Mouse (Mus musculus) CH12.LX (cell line): ENCODE results near the gene Gm20695. TPM values are rescaled to one million over a fixed set of nuclear protein-coding genes. Genes with fewer than 3 reads are reported as not detected.

ENCODE experiments used
- DNase-seq: peaks from one replicate; pipeline ENCODE4 v3.0.0-alpha.2; 2013; ENCODE audit errors: extremely low read depth
- H3K27ac ChIP-seq: 2 replicates; pipeline ENCODE4 v1.5.1; 2012; ENCODE audit warnings: low read depth, mild to moderate bottlenecking, control low read depth, moderate library complexity; ENCODE audit not compliant: insufficient read depth
- H3K27me3 ChIP-seq: replicated peaks from 2 replicates; pipeline ENCODE3; 2012; ENCODE audit warnings: inconsistent platforms
- H3K36me3 ChIP-seq, 2 experiments: replicated peaks in 1 of 2; 2 replicates each; pipeline versions ENCODE3 to v1.6.1; 2012; ENCODE audit warnings: inconsistent platforms in 1 of 2, low read length in 1 of 2, mild to moderate bottlenecking in 1 of 2, mixed read lengths in 1 of 2, moderate library complexity in 1 of 2; ENCODE audit not compliant: control insufficient read depth in 1 of 2, insufficient read depth in 1 of 2
- H3K4me1 ChIP-seq, 2 experiments: 2 replicates each; pipeline ENCODE4 v1.6.1; 2012; ENCODE audit warnings: inconsistent platforms in 1 of 2, moderate library complexity in 1 of 2; ENCODE audit not compliant: insufficient read depth in 2 of 2, control insufficient read depth in 1 of 2
- H3K4me2 ChIP-seq: 2 replicates; pipeline ENCODE4 v1.6.1; 2012; ENCODE audit warnings: low read depth, mild to moderate bottlenecking, control low read depth; ENCODE audit not compliant: poor library complexity, insufficient read depth, severe bottlenecking
- H3K4me3 ChIP-seq, 3 experiments: fragments of 150-350 bp in 1 of 3; sonication (generic) in 1 of 3; replicated peaks in 1 of 3; 2 replicates each; pipeline versions ENCODE3 to v1.5.1; 2011 to 2012; ENCODE audit warnings: low read depth in 2 of 3, low read length in 2 of 3, mild to moderate bottlenecking in 2 of 3, moderate library complexity in 2 of 3, control low read depth in 1 of 3, improper control_type of control experiment in 1 of 3, inconsistent platforms in 1 of 3, mixed read lengths in 1 of 3; ENCODE audit not compliant: poor library complexity in 1 of 3
- H3K79me2 ChIP-seq: replicated peaks from 2 replicates; pipeline ENCODE4 v1.6.1; 2012; ENCODE audit warnings: mild to moderate bottlenecking, moderate library complexity; ENCODE audit not compliant: control insufficient read depth, poor library complexity, insufficient read depth, severe bottlenecking; ENCODE audit errors: extremely low read depth
- H3K9ac ChIP-seq: 2 replicates; pipeline ENCODE4 v1.6.1; 2012; ENCODE audit warnings: low read depth, mild to moderate bottlenecking, control low read depth, moderate library complexity; ENCODE audit not compliant: insufficient read depth
- H3K9me3 ChIP-seq: replicated peaks from 2 replicates; pipeline ENCODE3; 2012; ENCODE audit warnings: low read length, inconsistent platforms, mixed read lengths
- BHLHE40 ChIP-seq: IDR thresholded peaks from 2 replicates; pipeline ENCODE4 v1.6.1; 2011; ENCODE audit warnings: mild to moderate bottlenecking, low read depth, low read length, improper control_type of control experiment
- CTCF ChIP-seq, 2 experiments: IDR thresholded peaks in 1 of 2; conservative IDR thresholded peaks in 1 of 2; 2 replicates each; pipeline ENCODE4 v1.5.1; 2011 to 2012; ENCODE audit warnings: low read depth in 2 of 2, low read length in 2 of 2, improper control_type of control experiment in 1 of 2, inconsistent platforms in 1 of 2, mild to moderate bottlenecking in 1 of 2, moderate library complexity in 1 of 2
- E2F4 ChIP-seq: IDR thresholded peaks from 2 replicates; pipeline ENCODE4 v1.6.1; 2011; ENCODE audit warnings: low read depth, low read length, improper control_type of control experiment; ENCODE audit not compliant: insufficient replicate concordance
- ELF1 ChIP-seq: IDR thresholded peaks from 2 replicates; pipeline ENCODE4 v1.6.1; 2014; ENCODE audit warnings: low read depth, mild to moderate bottlenecking, inconsistent platforms, low read length, improper control_type of control experiment
- EP300 ChIP-seq: IDR thresholded peaks from 2 replicates; pipeline ENCODE4 v1.6.1; 2011; ENCODE audit warnings: low read length, improper control_type of control experiment
- ETS1 ChIP-seq: conservative IDR thresholded peaks from 2 replicates; pipeline ENCODE4 v1.6.1; 2012; ENCODE audit warnings: low read depth, mild to moderate bottlenecking, inconsistent platforms, low read length, improper control_type of control experiment, moderate library complexity
- HCFC1 ChIP-seq: IDR thresholded peaks from 2 replicates; pipeline ENCODE4 v1.6.1; 2012; ENCODE audit warnings: low read depth, mild to moderate bottlenecking, inconsistent platforms, low read length, improper control_type of control experiment
- MAFK ChIP-seq: IDR thresholded peaks from 2 replicates; pipeline ENCODE4 v1.6.1; 2011; ENCODE audit warnings: low read length, improper control_type of control experiment; ENCODE audit not compliant: insufficient replicate concordance
- MAZ ChIP-seq: IDR thresholded peaks from 2 replicates; pipeline ENCODE4 v1.6.1; 2012; ENCODE audit warnings: low read depth, mild to moderate bottlenecking, inconsistent platforms, low read length, improper control_type of control experiment, moderate library complexity
- MEF2A ChIP-seq: IDR thresholded peaks from 2 replicates; pipeline ENCODE4 v1.6.1; 2014; ENCODE audit warnings: low read depth, mild to moderate bottlenecking, inconsistent platforms, low read length, improper control_type of control experiment, borderline replicate concordance
- NRF1 ChIP-seq: IDR thresholded peaks from 2 replicates; pipeline ENCODE4 v1.6.1; 2014; ENCODE audit warnings: low read depth, mild to moderate bottlenecking, inconsistent platforms, low read length, improper control_type of control experiment, moderate library complexity
- PAX5 ChIP-seq: IDR thresholded peaks from 2 replicates; pipeline ENCODE4 v1.6.1; 2012; ENCODE audit warnings: low read length, inconsistent platforms, mixed read lengths
- POLR2A ChIP-seq: IDR thresholded peaks from 2 replicates; pipeline ENCODE4 v1.6.1; 2011; ENCODE audit warnings: low read depth, mild to moderate bottlenecking, improper control_type of control experiment, low read length
- POLR2AphosphoS2 ChIP-seq: IDR thresholded peaks from 2 replicates; pipeline ENCODE4 v1.6.1; 2011; ENCODE audit warnings: low read depth, low read length, improper control_type of control experiment
- RAD21 ChIP-seq: IDR thresholded peaks from 2 replicates; pipeline ENCODE4 v1.6.1; 2011; ENCODE audit warnings: low read depth, mild to moderate bottlenecking, low read length, improper control_type of control experiment, moderate library complexity
- RCOR1 ChIP-seq: conservative IDR thresholded peaks from 2 replicates; pipeline ENCODE4 v1.6.1; 2012; ENCODE audit warnings: low read depth, mild to moderate bottlenecking, inconsistent platforms, low read length, improper control_type of control experiment
- SIN3A ChIP-seq: IDR thresholded peaks from 2 replicates; pipeline ENCODE4 v1.6.1; 2012; ENCODE audit warnings: low read length, improper control_type of control experiment, inconsistent platforms
- SMC3 ChIP-seq: IDR thresholded peaks from 2 replicates; pipeline ENCODE4 v1.6.1; 2011; ENCODE audit warnings: low read depth, low read length, improper control_type of control experiment
- TBP ChIP-seq: conservative IDR thresholded peaks from 2 replicates; pipeline ENCODE4 v1.6.1; 2011; ENCODE audit warnings: low read depth, low read length, improper control_type of control experiment
- TCF12 ChIP-seq: IDR thresholded peaks from 2 replicates; pipeline ENCODE4 v1.6.1; 2014; ENCODE audit warnings: low read depth, mild to moderate bottlenecking, inconsistent platforms, low read length, improper control_type of control experiment
- UBTF ChIP-seq: IDR thresholded peaks from 2 replicates; pipeline ENCODE4 v1.6.1; 2012; ENCODE audit warnings: low read depth, mild to moderate bottlenecking, inconsistent platforms, low read length, improper control_type of control experiment, moderate library complexity
- USF1 ChIP-seq: IDR thresholded peaks from 2 replicates; pipeline ENCODE4 v1.6.1; 2014; ENCODE audit warnings: low read depth, mild to moderate bottlenecking, inconsistent platforms, low read length, improper control_type of control experiment
- USF2 ChIP-seq: conservative IDR thresholded peaks from 2 replicates; pipeline ENCODE4 v1.6.1; 2011; ENCODE audit warnings: low read depth, low read length, improper control_type of control experiment
- ZNF384 ChIP-seq: IDR thresholded peaks from 2 replicates; pipeline ENCODE4 v1.6.1; 2012; ENCODE audit warnings: low read depth, low read length, improper control_type of control experiment, inconsistent platforms
- dilution Hi-C: fragments of 300-500 bp; cut with MboI; formaldehyde crosslinking; loops from 2 replicates; pipeline ENCODE4 v1.14.3; 2020; ENCODE audit warnings: low sequenced_read_pairs; ENCODE audit not compliant: extremely low pct_unique_long_range_greater_than_20kb, extremely low pct_ligation_motif_present
- in situ Hi-C: fragments of 300-500 bp; cut with MboI; formaldehyde crosslinking; loops from 3 replicates; pipeline ENCODE4 v1.14.3; 2019; ENCODE audit warnings: low sequenced_read_pairs, low pct_ligation_motif_present, low pct_unique_long_range_greater_than_20kb, mixed read lengths
- polyA plus RNA-seq: library from polyadenylated mRNA; unstranded; fragments of >175 nt; gene quantifications from 2 replicates; pipeline ENCODE4 v1.2.1, GENCODE M21; 2012; ENCODE audit warnings: low read depth; ENCODE audit not compliant: insufficient read length
- total RNA-seq, 2 experiments: library from RNA; depleted of rRNA; stranded (reverse); fragments of 300-350 nt in 1 of 2; fragments of >200 nt in 1 of 2; gene quantifications; 2 replicates each; pipeline ENCODE4 v1.2.3; 2012 to 2014

Gene Gm20695
- total and polyA plus RNA-seq, 3 experiments = 0.89 to 1.2 TPM; not detected in 1

- TF ChIP-seq TBP (no peak), SMC3 (no peak), HCFC1 (peak; percentile 74), NRF1 (no peak), POLR2A (peak; percentile 73), MAFK (no peak), ZNF384 (no peak), MAZ (peak; percentile 94), E2F4 (no peak), MEF2A (peak; percentile 43; the same call in 1 of the 2 replicates), PAX5 (no peak), ELF1 (peak; percentile 76), USF2 (no peak), CTCF (conservative IDR thresholded peaks at IDR 0.05 in 1 of 2, IDR thresholded peaks at IDR 0.05 in 1 of 2; ENCODE audit: low read depth in 2 of 2, low read length in 2 of 2) (no peak)
- TF ChIP-seq, all 38 proteins: peak for 16
These were observed 12.0 kb upstream of the Gm20695 start, which contains the start of gene Naa60 (continued) for GRCm38 (mm10) chr16:3872216-3873047.

DNA sequence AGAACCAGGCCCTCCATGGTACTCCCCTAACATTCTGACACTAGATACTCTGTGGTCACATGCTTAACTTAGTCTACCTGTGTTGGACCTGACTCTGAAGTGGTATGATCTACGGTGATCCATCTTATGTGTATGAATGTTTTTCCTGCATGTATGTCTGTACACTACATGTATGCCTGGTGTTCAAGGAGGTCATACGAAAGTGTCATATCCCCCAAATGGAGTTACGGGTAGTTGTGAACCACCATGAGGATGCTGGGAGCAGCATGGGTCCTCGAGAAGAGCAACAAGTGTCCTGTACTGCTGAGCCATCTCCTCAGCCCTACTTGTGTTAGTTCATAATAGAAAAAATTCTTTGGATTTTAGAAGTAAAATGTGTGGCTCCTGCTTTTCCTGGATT lies 8.1 kb upstream of the Gm20695 start:
- DNase-seq = no peak
- Histone ChIP-seq H3K27me3 (no peaks in the 10 kb centered on the region), H3K79me2 (peaks cover 3% of the 10 kb centered on the region), H3K36me3 (peaks cover 17 to 55% of the 10 kb centered on the region in 2 experiments), H3K4me2 (no peak overlapping the region), H3K4me1 (peaks cover 0 to 22% of the 10 kb centered on the region in 2 experiments; a peak in 2 of 4 replicates), H3K27ac (no peak overlapping the region), H3K4me3 (no peak overlapping the region), H3K9me3 (no peaks in the 10 kb centered on the region), H3K9ac (no peak overlapping the region)
- TF ChIP-seq USF1 (no peak), ELF1 (no peak), RCOR1 (no peak), EP300 (no peak), ETS1 (no peak), UBTF (no peak), BHLHE40 (no peak), MEF2A (no peak), TCF12 (no peak), TBP (no peak), MAFK (no peak), ZNF384 (no peak), SIN3A (no peak), POLR2AphosphoS2 (no peak), RAD21 (no peak), MAZ (no peak)
- dilution Hi-C loops = no loop called here
- in situ Hi-C loops = no loop called here
